Mouse (Mus musculus): ENCODE measurements around the gene Casp8. TPM values are rescaled to one million over a fixed set of nuclear protein-coding genes. Genes with fewer than 3 reads are reported as not detected.
"Not testable (repeated sequence)": the region's sequence is repeated elsewhere in the genome, so short reads cannot be mapped to it uniquely, and the experiment has no call there.

The Casp8 gene
- polyA plus RNA-seq (2015; fragmentation: Nextera tagmentation; extraction: Ambion mirVana), result 5.3 and 5.5 TPM in 2 replicates

DNA sequence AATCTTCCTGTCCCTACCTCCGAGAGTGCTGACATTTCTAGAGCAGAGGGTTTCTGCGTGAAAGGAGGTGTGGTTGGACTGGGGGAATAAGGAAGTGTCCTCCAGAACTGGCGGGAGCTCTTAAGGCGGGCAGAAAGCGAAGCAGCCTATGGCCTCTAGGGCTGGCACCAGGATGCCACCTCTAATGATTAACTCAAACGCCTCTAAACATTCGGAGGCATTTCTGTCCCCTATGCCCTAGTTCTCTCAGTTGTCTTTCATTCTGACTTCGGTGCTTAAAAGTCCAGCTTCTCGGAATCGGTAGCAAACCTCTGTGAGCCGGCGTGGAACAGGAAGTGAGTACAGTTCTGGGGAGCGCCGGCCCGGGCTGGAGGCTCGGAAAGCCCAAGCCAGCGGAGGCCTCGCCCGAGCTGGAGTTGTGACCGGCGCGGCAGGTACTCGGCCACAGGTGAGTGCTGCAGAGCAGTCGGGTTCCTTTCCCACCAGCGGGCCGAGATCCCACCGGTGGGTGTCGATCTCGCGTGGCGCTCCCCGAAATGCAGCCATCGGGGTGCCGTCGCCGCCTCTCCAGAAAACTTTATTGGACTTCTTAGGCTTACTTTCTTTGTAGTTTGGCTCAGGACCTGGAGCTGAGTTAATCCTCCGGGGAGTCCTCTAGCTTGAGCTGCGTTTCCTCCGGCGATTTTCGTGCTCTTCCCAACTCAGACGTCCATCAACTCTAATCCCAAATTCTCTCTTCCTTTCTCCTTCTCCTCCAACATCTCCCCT, at the start of gene Casp8:
Casp8 (plus strand) TSS at position 84 of the 768 bp plus-strand sequence.
- Histone ChIP-seq H3K36me3 (replicated peaks) (no peaks in the 10 kb centered on the region), H3K4me3 (peak within 1 kb of the TSS; percentile 35), H3K9me3 (no peaks in the 10 kb centered on the region), H3K9ac (peak within 1 kb of the TSS; percentile 2; the same call in 1 of the 2 replicates), H3K4me2 (peak within 1 kb of the TSS; percentile 73), H3K27ac (no peak within 1 kb of the TSS), H3K4me1 (peaks cover 7% of the 10 kb centered on the region), H3K27me3 (replicated peaks) (no peaks in the 10 kb centered on the region)
- 1% methylated on average over 42 of the region's 42 CpGs for WGBS
- 0 out of 2 replicates have a peak, but pooled peaks have one; percentile 62 for ATAC-seq (replicated peaks)

- no peak for ATAC-seq (replicated peaks)
- no peaks in the 10 kb centered on the region for H3K36me3 ChIP-seq (replicated peaks)
- WGBS, result 73% methylated on average over 9 of the region's 9 CpGs
- no peaks in the 10 kb centered on the region for H3K9me3 ChIP-seq
- no peak overlapping the region for H3K4me3 ChIP-seq
- no peak overlapping the region for H3K4me2 ChIP-seq
- no peak overlapping the region for H3K9ac ChIP-seq
- H3K4me1 ChIP-seq, result no peaks in the 10 kb centered on the region
- H3K27ac ChIP-seq, result no peak overlapping the region
- no peaks in the 10 kb centered on the region for H3K27me3 ChIP-seq (replicated peaks)
Measured at GRCm38 (mm10) chr1:58746880-58747279, 48.3 kb upstream of the Casp8 start.

- no peak overlapping the region for H3K27ac ChIP-seq
- no peaks in the 10 kb centered on the region for H3K27me3 ChIP-seq (replicated peaks)
- H3K9me3 ChIP-seq, result no peaks in the 10 kb centered on the region
- no peak for ATAC-seq (replicated peaks)
- 95% methylated on average over 3 of the region's 3 CpGs for WGBS
- H3K9ac ChIP-seq, result no peak overlapping the region
- no peaks in the 10 kb centered on the region for H3K36me3 ChIP-seq (replicated peaks)
- H3K4me3 ChIP-seq, result no peak overlapping the region
- H3K4me2 ChIP-seq, result no peak overlapping the region
- no peaks in the 10 kb centered on the region for H3K4me1 ChIP-seq
Measured at GRCm38 (mm10) chr1:58759451-58759850, 35.7 kb upstream of the Casp8 start.

DNA sequence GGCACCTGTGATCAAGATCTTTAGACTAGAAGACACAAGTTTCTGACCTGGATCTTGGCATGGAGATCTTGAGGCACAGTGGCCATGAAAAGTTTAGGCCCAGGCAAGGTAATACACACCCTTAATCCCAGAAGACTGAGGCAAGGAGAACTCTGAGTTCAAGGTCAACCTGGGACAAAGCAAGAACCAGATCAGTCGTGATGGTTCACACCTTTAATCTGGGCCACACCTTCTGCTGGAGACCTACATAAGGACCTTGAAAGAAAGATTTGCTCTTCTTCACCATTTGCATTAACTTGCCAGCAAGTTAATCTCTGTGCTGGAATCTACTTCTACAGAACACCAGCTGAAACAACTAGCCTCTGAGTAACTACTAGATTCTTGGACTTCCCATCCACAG, 34.6 kb upstream of the Casp8 start:
- Histone ChIP-seq H3K27me3 (replicated peaks) (no peaks in the 10 kb centered on the region), H3K9ac (no peak overlapping the region), H3K27ac (no peak overlapping the region), H3K4me3 (no peak overlapping the region), H3K9me3 (no peaks in the 10 kb centered on the region), H3K36me3 (replicated peaks) (no peaks in the 10 kb centered on the region), H3K4me1 (no peaks in the 10 kb centered on the region), H3K4me2 (no peak overlapping the region)
- no peak for ATAC-seq (replicated peaks)
- WGBS, result 80% methylated on average over 1 of the region's 1 CpGs

DNA sequence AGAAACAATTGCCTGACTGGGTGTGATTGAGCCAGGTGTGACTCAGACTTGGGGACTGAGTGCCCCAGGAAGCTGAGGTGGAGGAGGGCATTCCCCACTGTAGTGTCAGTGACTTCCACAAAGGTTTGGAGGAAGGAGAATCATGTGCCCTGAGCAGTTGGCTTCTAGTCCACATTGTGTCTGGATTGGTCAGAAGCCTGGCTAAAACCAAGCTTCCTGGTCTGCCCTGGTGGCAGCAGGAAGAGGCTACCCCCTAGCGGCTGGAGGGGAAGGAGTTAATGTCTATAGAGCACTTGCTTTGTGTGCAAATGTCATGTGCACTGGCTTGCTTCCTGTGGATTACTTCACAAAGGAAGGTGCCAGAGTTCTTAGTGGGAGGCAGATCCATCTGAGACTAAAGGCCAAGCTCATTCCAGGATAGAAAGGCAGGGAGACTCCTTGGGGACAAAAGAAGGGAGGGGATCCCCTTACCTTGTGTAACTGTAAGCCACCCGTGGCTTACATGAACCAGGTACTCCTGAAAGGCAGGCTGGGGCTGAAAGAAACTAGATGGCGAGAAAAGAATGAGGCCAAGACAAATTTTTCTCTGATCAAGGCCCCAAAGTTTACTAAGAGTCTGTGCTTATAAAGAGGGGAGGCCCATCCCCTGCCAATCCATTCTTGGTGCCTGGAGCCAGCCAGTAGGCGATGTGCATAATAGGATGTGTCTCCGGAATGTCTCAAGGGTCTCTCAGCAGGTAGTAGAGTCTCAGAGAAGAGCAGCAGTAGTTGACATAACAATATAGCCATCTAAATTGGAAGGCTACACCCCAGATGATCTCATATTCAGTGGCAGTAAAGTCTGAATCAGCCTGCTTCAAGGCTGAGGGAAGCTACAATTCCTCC, 33.5 kb upstream of the Casp8 start:
- 59% methylated on average over 5 of the region's 5 CpGs for WGBS
- not testable (repeated sequence) for H3K4me2 ChIP-seq; H3K36me3 ChIP-seq (replicated peaks); H3K9ac ChIP-seq; H3K9me3 ChIP-seq; H3K4me1 ChIP-seq; H3K27ac ChIP-seq; H3K27me3 ChIP-seq (replicated peaks); ATAC-seq (replicated peaks); H3K4me3 ChIP-seq

DNA sequence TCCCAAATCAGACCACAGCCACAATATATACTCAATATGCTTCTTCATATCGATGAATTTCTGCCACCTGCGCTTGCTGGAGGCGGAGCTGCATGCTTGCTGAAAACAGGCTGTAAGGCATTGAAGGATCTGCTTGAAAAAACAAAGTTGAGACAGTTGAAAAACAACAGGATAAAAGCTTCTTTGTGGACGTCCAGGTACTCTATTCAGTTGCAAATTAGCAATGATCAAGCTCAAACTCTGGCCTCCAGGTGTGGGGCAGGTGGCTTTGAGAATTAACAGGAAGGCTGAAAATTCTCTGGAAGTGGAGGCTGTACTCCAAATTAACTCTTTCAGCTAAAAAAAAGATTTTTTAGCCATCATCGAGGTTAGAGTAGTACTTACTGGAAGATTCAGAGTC, 32.6 kb upstream of the Casp8 start:
- Histone ChIP-seq H3K4me1 (no peaks in the 10 kb centered on the region), H3K36me3 (replicated peaks) (no peaks in the 10 kb centered on the region), H3K9ac (no peak overlapping the region), H3K27ac (no peak overlapping the region), H3K4me2 (no peak overlapping the region), H3K27me3 (replicated peaks) (no peaks in the 10 kb centered on the region), H3K9me3 (no peaks in the 10 kb centered on the region), H3K4me3 (no peak overlapping the region)
- WGBS, result 78% methylated on average over 5 of the region's 5 CpGs
- ATAC-seq (replicated peaks), result no peak

GRCm38 (mm10) chr1:58766446-58766845, 28.7 kb upstream of the Casp8 start:
- 62% methylated on average over 4 of the region's 4 CpGs for WGBS
- H3K27ac ChIP-seq; ATAC-seq (replicated peaks); H3K9me3 ChIP-seq; H3K4me2 ChIP-seq; H3K36me3 ChIP-seq (replicated peaks); H3K27me3 ChIP-seq (replicated peaks); H3K4me3 ChIP-seq; H3K9ac ChIP-seq; H3K4me1 ChIP-seq: not testable (repeated sequence)

DNA sequence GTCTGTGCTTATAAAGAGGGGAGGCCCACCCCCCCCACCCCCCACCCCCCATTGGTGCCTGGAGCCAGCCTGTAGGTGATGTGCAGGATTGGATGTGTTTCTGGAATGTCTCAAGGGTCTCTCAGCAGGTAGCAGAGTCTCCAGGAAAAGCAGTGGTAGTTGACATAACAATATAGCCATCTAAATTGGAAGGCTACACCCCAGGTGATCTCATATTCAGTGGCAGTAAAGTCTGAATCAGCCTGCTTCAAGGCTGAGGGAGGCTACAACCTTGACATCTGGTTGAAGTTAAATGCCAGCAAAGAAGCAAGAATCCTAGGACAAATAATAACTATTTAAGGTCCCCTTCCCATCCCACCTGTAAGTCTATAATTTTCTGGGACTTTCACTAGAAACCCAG, 26.0 kb upstream of the Casp8 start:
- no peaks in the 10 kb centered on the region for H3K4me1 ChIP-seq
- H3K36me3 ChIP-seq (replicated peaks), result no peaks in the 10 kb centered on the region
- no peaks in the 10 kb centered on the region for H3K27me3 ChIP-seq (replicated peaks)
- no peak overlapping the region for H3K4me3 ChIP-seq
- no peak for ATAC-seq (replicated peaks)
- no peak overlapping the region for H3K9ac ChIP-seq
- H3K4me2 ChIP-seq, result no peak overlapping the region
- no peak overlapping the region for H3K27ac ChIP-seq
- no peaks in the 10 kb centered on the region for H3K9me3 ChIP-seq

GRCm38 (mm10) chr1:58769701-58770100, 25.5 kb upstream of the Casp8 start:
- H3K4me2 ChIP-seq, result no peak overlapping the region
- no peaks in the 10 kb centered on the region for H3K27me3 ChIP-seq (replicated peaks)
- H3K36me3 ChIP-seq (replicated peaks), result no peaks in the 10 kb centered on the region
- ATAC-seq (replicated peaks), result no peak
- no peak overlapping the region for H3K27ac ChIP-seq
- H3K9me3 ChIP-seq, result no peaks in the 10 kb centered on the region
- no peak overlapping the region for H3K4me3 ChIP-seq
- 63% methylated on average over 9 of the region's 9 CpGs for WGBS
- H3K9ac ChIP-seq, result no peak overlapping the region
- H3K4me1 ChIP-seq, result no peaks in the 10 kb centered on the region

- Histone ChIP-seq H3K27ac (no peak overlapping the region), H3K4me2 (no peak overlapping the region), H3K4me1 (no peaks in the 10 kb centered on the region), H3K9ac (no peak overlapping the region), H3K36me3 (replicated peaks) (no peaks in the 10 kb centered on the region), H3K27me3 (replicated peaks) (no peaks in the 10 kb centered on the region), H3K4me3 (no peak overlapping the region), H3K9me3 (no peaks in the 10 kb centered on the region)
- 28% methylated on average over 7 of the region's 7 CpGs for WGBS
- no peak; the same call in 1 of the 2 replicates for ATAC-seq (replicated peaks)
Measured at GRCm38 (mm10) chr1:58770111-58770720, 25.0 kb upstream of the Casp8 start.

DNA sequence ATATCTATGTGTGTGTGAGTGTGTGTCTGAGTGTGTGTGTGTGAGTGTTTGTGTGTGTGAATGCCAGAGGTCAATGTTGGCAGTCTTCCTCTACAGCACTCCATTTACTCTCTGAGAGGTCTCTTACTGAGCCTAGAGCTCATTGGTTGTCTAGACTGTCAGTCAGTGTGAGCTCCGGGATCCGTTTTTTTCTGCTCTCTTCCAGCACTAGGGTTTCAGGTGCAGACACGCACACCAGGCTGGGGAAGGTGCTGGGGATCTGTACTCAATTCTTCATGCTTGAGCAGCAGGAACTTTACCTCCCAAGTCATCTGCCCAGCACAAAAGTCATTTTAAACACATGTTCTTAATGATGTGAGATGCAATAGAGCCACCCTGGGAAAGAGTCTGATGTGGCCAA, 23.1 kb upstream of the Casp8 start:
- H3K9ac ChIP-seq, result no peak overlapping the region
- H3K4me2 ChIP-seq, result no peak overlapping the region
- no peaks in the 10 kb centered on the region for H3K9me3 ChIP-seq
- no peak overlapping the region for H3K27ac ChIP-seq
- no peak for ATAC-seq (replicated peaks)
- WGBS, result 80% methylated on average over 3 of the region's 3 CpGs
- H3K4me1 ChIP-seq, result no peaks in the 10 kb centered on the region
- no peaks in the 10 kb centered on the region for H3K27me3 ChIP-seq (replicated peaks)
- H3K36me3 ChIP-seq (replicated peaks), result no peaks in the 10 kb centered on the region
- no peak overlapping the region for H3K4me3 ChIP-seq

DNA sequence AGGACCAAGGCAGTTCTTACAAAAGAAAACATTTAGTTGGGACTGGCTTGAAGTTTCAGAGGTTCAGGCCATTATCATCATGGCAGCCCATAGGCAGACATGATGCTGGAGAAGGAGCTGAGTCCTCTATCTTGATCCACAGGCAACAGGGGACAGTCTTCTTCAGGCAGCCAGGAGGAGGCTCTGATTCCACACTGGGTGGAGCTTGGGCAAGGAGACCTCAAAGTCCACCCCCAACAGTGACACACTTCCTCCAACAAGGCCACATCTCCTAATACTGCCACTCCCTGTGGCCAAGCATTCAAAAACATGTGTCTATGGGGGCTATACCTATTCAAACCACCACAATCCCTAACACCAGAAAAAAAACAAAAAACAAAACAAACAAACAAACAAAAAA, 21.9 kb upstream of the Casp8 start:
- Histone ChIP-seq H3K4me1 (no peaks in the 10 kb centered on the region), H3K36me3 (replicated peaks) (no peaks in the 10 kb centered on the region), H3K9ac (no peak overlapping the region), H3K9me3 (no peaks in the 10 kb centered on the region), H3K4me2 (no peak overlapping the region), H3K27me3 (replicated peaks) (no peaks in the 10 kb centered on the region), H3K4me3 (no peak overlapping the region), H3K27ac (no peak overlapping the region)
- no peak for ATAC-seq (replicated peaks)
